Mouse (Mus musculus) heart, embryonic 10.5 days (tissue): ENCODE data around the gene Olfr372. TPM values are rescaled to one million over a fixed set of nuclear protein-coding genes. Genes with fewer than 3 reads are reported as not detected.

Experiments
- polyA plus RNA-seq: library from polyadenylated mRNA; unstranded; fragments of >200 nt; fragmentation: Nextera tagmentation; extraction: Ambion mirVana; gene quantifications from 2 replicates; pipeline ENCODE4 v1.2.1, GENCODE M21; 2016

Olfr372 gene
- polyA plus RNA-seq, 1 experiment from 2014 or later: not detected

Other genes with a start within 250 kb of the Olfr372 start
- gene Zfp709, start 159.2 kb upstream of the Olfr372 start, polyA plus RNA-seq: 5.1 and 5.2 TPM in 2 replicates
- 2.5 and 3.6 TPM in 2 replicates for gene Zfp882, start 132.6 kb upstream of the Olfr372 start, polyA plus RNA-seq
- 29.4 and 31.3 TPM in 2 replicates for gene Zfp617, start 132.6 kb upstream of the Olfr372 start, polyA plus RNA-seq
- gene Zfp961, start 90.2 kb upstream of the Olfr372 start, polyA plus RNA-seq: 16.2 and 19.5 TPM in 2 replicates
- gene Cyp4f18, start 31.6 kb upstream of the Olfr372 start, polyA plus RNA-seq: not detected in 2 replicates
- 0.06 TPM in 1 of 2 replicates, not detected in the other for gene Olfr373, start 42.0 kb downstream of the Olfr372 start, polyA plus RNA-seq
- gene Olfr374, start 65.8 kb downstream of the Olfr372 start, polyA plus RNA-seq: not detected in 2 replicates
- 447 and 556 TPM in 2 replicates for gene Tpm4, start 93.8 kb downstream of the Olfr372 start, polyA plus RNA-seq
- gene Rab8a, start 120.0 kb downstream of the Olfr372 start, polyA plus RNA-seq: 89.0 and 104 TPM in 2 replicates
- gene Hsh2d, start 148.4 kb downstream of the Olfr372 start, polyA plus RNA-seq: 0.13 TPM in 1 of 2 replicates, not detected in the other
- not detected in 2 replicates for gene Cib3, start 171.6 kb downstream of the Olfr372 start, polyA plus RNA-seq
- gene Gm11034, start 172.4 kb downstream of the Olfr372 start, polyA plus RNA-seq: not detected in 2 replicates
- gene Fam32a, start 178.5 kb downstream of the Olfr372 start, polyA plus RNA-seq: 43.4 and 55.4 TPM in 2 replicates
- gene Ap1m1, start 198.8 kb downstream of the Olfr372 start, polyA plus RNA-seq: 129 and 131 TPM in 2 replicates